Mouse (Mus musculus): ENCODE data around the gene Olfr1279. TPM values are rescaled to one million over a fixed set of nuclear protein-coding genes. Genes with fewer than 3 reads are reported as not detected.
"Not testable (repeated sequence)": the region's sequence is repeated elsewhere in the genome, so short reads cannot be mapped to it uniquely, and the experiment has no call there.

The Olfr1279 gene
- 1.9 TPM for polyA plus RNA-seq (2021)

DNA sequence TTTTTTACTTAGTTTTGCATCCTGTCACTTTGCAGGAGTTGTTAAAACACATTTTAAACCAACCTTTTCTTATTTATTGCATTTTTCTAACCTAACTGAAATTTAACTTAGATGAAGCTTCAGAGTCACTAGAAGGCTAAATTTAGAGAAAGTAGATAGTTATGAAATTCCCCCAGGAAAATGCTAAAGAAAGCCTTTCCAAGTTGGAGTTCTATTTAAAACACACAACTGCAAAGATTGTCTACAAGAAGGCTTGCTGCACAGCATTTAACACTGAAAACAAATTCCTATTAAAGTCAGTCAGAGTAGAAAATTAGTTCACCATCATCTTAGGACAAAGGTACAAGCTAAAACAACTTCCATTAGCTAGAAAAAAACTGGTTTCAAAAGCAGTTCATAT, at the start of gene Olfr1279:
Gene Olfr1279, plus strand, starts transcription at position 262 of the 400 bp plus-strand sequence.
- POLR2A ChIA-PET = no interaction called here
- ATAC-seq = no peak
- no peaks in the 10 kb centered on the region for H3K27me3 ChIP-seq
- CTCF ChIA-PET = no interaction called here
- no peak for DNase-seq (ENCODE audit: low read depth, low spot score)
- no peak for TF ChIP-seq CTCF (IDR thresholded peaks at IDR 0.05)
- in situ Hi-C loops (cut with MboI; ENCODE audit: low pct_unique_long_range_greater_than_20kb) = no loop called here

- in situ Hi-C loops (cut with MboI; ENCODE audit: low pct_unique_long_range_greater_than_20kb) = no loop called here
- POLR2A ChIA-PET = no interaction called here
- ATAC-seq = no peak
These were observed 46.2 kb upstream of the Olfr1279 start, which contains the start of gene Olfr1276 for GRCm38 (mm10) chr2:111254216-111254615. Gene Olfr1276 (plus strand): TSS chr2:111254516.

GRCm38 (mm10) chr2:111274006-111274405, 26.4 kb upstream of the Olfr1279 start, which contains the start of gene Olfr1277:
Gene Olfr1277 (minus strand): TSS chr2:111274106.
- no peak for TF ChIP-seq CTCF (IDR thresholded peaks at IDR 0.05)
- CTCF ChIA-PET = no interaction called here
- POLR2A ChIA-PET = no interaction called here
- no peak for ATAC-seq
- no peaks in the 10 kb centered on the region for H3K27me3 ChIP-seq
- in situ Hi-C loops (cut with MboI; ENCODE audit: low pct_unique_long_range_greater_than_20kb) = no loop called here
- no peak for DNase-seq (ENCODE audit: low read depth, low spot score)

More at GRCm38 (mm10) chr2:111254216-111254615, 46.2 kb upstream of the Olfr1279 start, which contains the start of gene Olfr1276:
- TF ChIP-seq CTCF (IDR thresholded peaks at IDR 0.05) = no peak
- DNase-seq (ENCODE audit: low read depth, low spot score) = no peak
- CTCF ChIA-PET = no interaction called here
- no peaks in the 10 kb centered on the region for H3K27me3 ChIP-seq

DNA sequence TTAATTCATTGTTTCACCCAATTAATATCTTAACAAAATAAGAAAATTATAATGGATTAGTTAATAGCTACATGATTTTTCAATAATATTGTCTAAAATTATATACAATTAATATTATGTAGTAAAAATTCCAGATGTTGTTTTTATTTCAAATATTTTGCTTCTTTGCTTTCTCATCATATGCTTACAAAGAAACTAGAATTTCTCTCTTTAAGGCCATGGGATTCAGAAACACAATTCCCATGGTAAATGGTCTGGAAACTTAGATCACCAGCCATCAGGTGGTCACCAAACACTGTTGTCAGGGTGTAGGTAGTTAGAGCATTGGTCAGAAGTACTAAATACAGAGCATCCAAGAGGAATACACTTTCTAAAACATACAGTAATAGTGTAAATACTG, 10.6 kb upstream of the Olfr1279 start, which contains the start of gene Olfr1278:
Gene Olfr1278, plus strand, starts transcription at position 301 of the 400 bp plus-strand sequence.
- ChIA-PET POLR2A (no interaction called here), CTCF (no interaction called here)
- DNase-seq (ENCODE audit: low read depth, low spot score) (no peak), ATAC-seq (no peak)
- H3K27me3 ChIP-seq = no peaks in the 10 kb centered on the region
- TF ChIP-seq CTCF (IDR thresholded peaks at IDR 0.05) = no peak
- in situ Hi-C loops (cut with MboI; ENCODE audit: low pct_unique_long_range_greater_than_20kb) = no loop called here

- TF ChIP-seq CTCF (IDR thresholded peaks at IDR 0.05) = no peak
- in situ Hi-C loops (cut with MboI; ENCODE audit: low pct_unique_long_range_greater_than_20kb) = no loop called here
- CTCF ChIA-PET = no interaction called here
- ATAC-seq = no peak
- no peaks in the 10 kb centered on the region for H3K27me3 ChIP-seq
- POLR2A ChIA-PET = no interaction called here
- no peak for DNase-seq (ENCODE audit: low read depth, low spot score)
These were observed 1.9 kb upstream of the Olfr1279 start for GRCm38 (mm10) chr2:111298541-111298940.

GRCm38 (mm10) chr2:111313717-111314116, 13.3 kb downstream of the Olfr1279 start, which contains the start of gene Olfr1280:
Gene Olfr1280 (plus strand): TSS chr2:111314017.
- TF ChIP-seq CTCF (IDR thresholded peaks at IDR 0.05) = no peak
- POLR2A ChIA-PET = no interaction called here
- in situ Hi-C loops (cut with MboI; ENCODE audit: low pct_unique_long_range_greater_than_20kb) = no loop called here
- CTCF ChIA-PET = no interaction called here
- DNase-seq (ENCODE audit: low read depth, low spot score) (no peak), ATAC-seq (no peak)
- H3K27me3 ChIP-seq = no peaks in the 10 kb centered on the region

DNA sequence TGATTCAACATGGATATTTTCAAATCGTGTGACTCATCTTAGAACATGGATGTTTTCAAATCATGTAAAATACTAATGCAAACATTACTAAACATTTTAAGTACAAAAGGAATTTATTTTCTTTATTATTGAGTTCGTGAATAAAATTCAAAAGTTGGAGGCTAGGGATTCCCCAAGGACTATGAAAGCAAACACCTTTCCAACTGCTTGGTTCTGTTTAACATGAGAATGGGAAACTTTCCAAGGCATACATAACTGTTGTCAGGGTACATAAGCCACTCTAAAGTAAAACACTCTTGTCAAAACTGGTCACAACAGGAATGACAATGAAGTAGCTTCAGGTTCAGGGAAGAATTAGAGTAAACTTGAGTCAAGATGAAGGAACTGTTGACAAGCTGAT, 25.8 kb downstream of the Olfr1279 start, which contains the start of gene Olfr1281:
Gene Olfr1281, plus strand, starts transcription at position 301 of the 400 bp plus-strand sequence.
- in situ Hi-C loops (cut with MboI; ENCODE audit: low pct_unique_long_range_greater_than_20kb) = no loop called here
- TF ChIP-seq CTCF (IDR thresholded peaks at IDR 0.05) = no peak
- no peaks in the 10 kb centered on the region for H3K27me3 ChIP-seq
- ATAC-seq (no peak), DNase-seq (ENCODE audit: low read depth, low spot score) (no peak)
- POLR2A ChIA-PET = no interaction called here
- CTCF ChIA-PET = no interaction called here

- POLR2A ChIA-PET; ATAC-seq; CTCF ChIA-PET; DNase-seq (ENCODE audit: low read depth, low spot score); H3K27me3 ChIP-seq: not testable (repeated sequence)
- in situ Hi-C loops (cut with MboI; ENCODE audit: low pct_unique_long_range_greater_than_20kb) = loop anchor here (10.0 kb wide), 1 partner anchor 91 kb away; the partner anchor contains the start of gene Olfr1286
These were observed 33.3 kb downstream of the Olfr1279 start for GRCm38 (mm10) chr2:111333721-111334120.

- in situ Hi-C loops (cut with MboI; ENCODE audit: low pct_unique_long_range_greater_than_20kb) = loop anchor here (10.0 kb wide), 1 partner anchor 89 kb away; the partner anchor contains the start of gene Olfr1286
- DNase-seq (ENCODE audit: low read depth, low spot score) (no peak), ATAC-seq (no peak)
- CTCF ChIA-PET = no interaction called here
- H3K27me3 ChIP-seq = no peaks in the 10 kb centered on the region
- POLR2A ChIA-PET = no interaction called here
- TF ChIP-seq CTCF (IDR thresholded peaks at IDR 0.05) = no peak
These were observed 35.5 kb downstream of the Olfr1279 start, which contains the start of gene Olfr1282 for GRCm38 (mm10) chr2:111335976-111336375. Gene Olfr1282 (minus strand): TSS chr2:111336076.

Other genes with a start within 250 kb of the Olfr1279 start
- not detected for gene Gm13941, start 194.7 kb upstream of the Olfr1279 start, polyA plus RNA-seq (2021)
- not detected for gene Gm15130, start 147.7 kb upstream of the Olfr1279 start, polyA plus RNA-seq (2021)
- gene 4930430A15Rik, start 71.0 kb upstream of the Olfr1279 start, polyA plus RNA-seq (2021) = not detected
- not detected for gene Olfr1275, start 65.3 kb upstream of the Olfr1279 start, polyA plus RNA-seq (2021)
- gene Olfr1276, start 46.1 kb upstream of the Olfr1279 start, polyA plus RNA-seq (2021) = not detected
- not detected for gene Olfr1277, start 26.5 kb upstream of the Olfr1279 start, polyA plus RNA-seq (2021)
- not detected for gene Olfr1278, start 10.5 kb upstream of the Olfr1279 start, polyA plus RNA-seq (2021)
- not detected for gene Olfr1280, start 13.4 kb downstream of the Olfr1279 start, polyA plus RNA-seq (2021)
- gene Olfr1281, start 25.9 kb downstream of the Olfr1279 start, polyA plus RNA-seq (2021) = not detected
- not detected for gene Olfr1282, start 35.4 kb downstream of the Olfr1279 start, polyA plus RNA-seq (2021)
- gene Olfr1283, start 66.2 kb downstream of the Olfr1279 start, polyA plus RNA-seq (2021) = not detected
- gene Olfr1284, start 74.9 kb downstream of the Olfr1279 start, polyA plus RNA-seq (2021) = not detected
- gene Olfr1286, start 122.5 kb downstream of the Olfr1279 start, polyA plus RNA-seq (2021) = not detected
- not detected for gene Olfr1287, start 148.5 kb downstream of the Olfr1279 start, polyA plus RNA-seq (2021)
- gene Olfr1288, start 173.5 kb downstream of the Olfr1279 start, polyA plus RNA-seq (2021) = not detected
- not detected for gene Olfr1289, start 180.2 kb downstream of the Olfr1279 start, polyA plus RNA-seq (2021)
- gene Olfr1290, start 193.2 kb downstream of the Olfr1279 start, polyA plus RNA-seq (2021) = not detected
- not detected for gene Olfr1291-ps1, start 196.5 kb downstream of the Olfr1279 start, polyA plus RNA-seq (2021)
- gene Olfr1293-ps, start 224.6 kb downstream of the Olfr1279 start, polyA plus RNA-seq (2021) = not detected
- gene Olfr1294, start 239.7 kb downstream of the Olfr1279 start, polyA plus RNA-seq (2021) = not detected